Mouse (Mus musculus): ENCODE data around the gene Mgmt. TPM values are rescaled to one million over a fixed set of nuclear protein-coding genes. Genes with fewer than 3 reads are reported as not detected.

Mgmt gene
- polyA plus RNA-seq, 2 experiments = 1.3 to 3.4 TPM

DNA sequence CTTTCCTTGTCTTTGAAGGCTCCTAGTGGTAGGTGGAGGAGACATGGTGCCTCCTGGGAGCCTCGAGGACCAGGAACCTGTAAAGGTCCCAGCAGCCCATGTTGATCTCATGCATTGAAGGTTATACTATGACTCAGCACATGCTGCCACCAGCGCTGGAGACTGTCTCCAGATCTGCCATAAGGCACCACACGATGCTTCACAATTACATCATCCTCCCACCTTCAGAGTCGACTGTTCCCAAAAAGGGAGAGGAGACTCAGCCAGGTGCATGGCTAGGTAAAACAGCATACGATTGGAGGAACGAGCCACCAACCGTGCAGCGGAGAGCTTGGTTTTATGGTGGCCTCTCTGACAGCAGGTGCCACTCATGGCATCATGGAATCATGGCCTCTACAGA is 234.3 kb downstream of the Mgmt start:
- DNase-seq (ENCODE audit: low read depth in 3 of 3, low spot score in 3 of 3) (no peak), ATAC-seq (ENCODE audit: insufficient read depth) (no peak)
- H3K36me3 ChIP-seq (replicated peaks; ENCODE audit: control insufficient read depth, insufficient read depth, low read depth) = no peaks in the 10 kb centered on the region
- no peak overlapping the region for H3K9ac ChIP-seq (replicated peaks)
- TF ChIP-seq EP300 (IDR thresholded peaks at IDR 0.05; ENCODE audit: low read depth) = no peak
- no peaks in the 10 kb centered on the region for H3K4me1 ChIP-seq (replicated peaks; ENCODE audit: control insufficient read depth in 2 of 2, insufficient read depth in 2 of 2, low read length in 1 of 2)
- WGBS (ENCODE audit: insufficient replicate concordance) = 62% methylated on average over 8 of the region's 8 CpGs
- no peaks in the 10 kb centered on the region for H3K27me3 ChIP-seq (ENCODE audit: control insufficient read depth, insufficient read depth, low read length)
- no peak overlapping the region for H3K27ac ChIP-seq
- no peak overlapping the region for H3K4me2 ChIP-seq (ENCODE audit: low read depth)
- H3K4me3 ChIP-seq (ENCODE audit: insufficient read depth in 1 of 2, low read depth in 2 of 2, low read length in 2 of 2) = no peak overlapping the region
- no peaks in the 10 kb centered on the region for H3K9me3 ChIP-seq (ENCODE audit: control insufficient read depth, low read length)

GRCm38 (mm10) chr7:137130211-137130610 is 235.8 kb downstream of the Mgmt start:
- Histone ChIP-seq H3K4me1 (replicated peaks; ENCODE audit: control insufficient read depth in 2 of 2, insufficient read depth in 2 of 2, low read length in 1 of 2) (no peaks in the 10 kb centered on the region), H3K27me3 (ENCODE audit: control insufficient read depth, insufficient read depth, low read length) (no peaks in the 10 kb centered on the region), H3K27ac (no peak overlapping the region), H3K9me3 (ENCODE audit: control insufficient read depth, low read length) (no peaks in the 10 kb centered on the region), H3K36me3 (replicated peaks; ENCODE audit: control insufficient read depth, insufficient read depth, low read depth) (no peaks in the 10 kb centered on the region), H3K4me3 (ENCODE audit: insufficient read depth in 1 of 2, low read depth in 2 of 2, low read length in 2 of 2) (no peak overlapping the region), H3K4me2 (ENCODE audit: low read depth) (no peak overlapping the region), H3K9ac (replicated peaks) (no peak overlapping the region)
- no peak for DNase-seq (ENCODE audit: low read depth in 3 of 3, low spot score in 3 of 3)
- no peak for ATAC-seq (ENCODE audit: insufficient read depth)
- no peak for TF ChIP-seq EP300 (IDR thresholded peaks at IDR 0.05; ENCODE audit: low read depth)
- TF ChIP-seq CTCF (IDR thresholded peaks at IDR 0.05; ENCODE audit: low read depth) = no peak
- 68% methylated on average over 10 of the region's 10 CpGs for WGBS (ENCODE audit: insufficient replicate concordance)

GRCm38 (mm10) chr7:137131957-137132356 is 237.5 kb downstream of the Mgmt start:
- Histone ChIP-seq H3K36me3 (replicated peaks; ENCODE audit: control insufficient read depth, insufficient read depth, low read depth) (no peaks in the 10 kb centered on the region), H3K4me3 (ENCODE audit: insufficient read depth in 1 of 2, low read depth in 2 of 2, low read length in 2 of 2) (no peak overlapping the region), H3K9me3 (ENCODE audit: control insufficient read depth, low read length) (no peaks in the 10 kb centered on the region), H3K4me1 (replicated peaks; ENCODE audit: control insufficient read depth in 2 of 2, insufficient read depth in 2 of 2, low read length in 1 of 2) (no peaks in the 10 kb centered on the region), H3K27me3 (ENCODE audit: control insufficient read depth, insufficient read depth, low read length) (no peaks in the 10 kb centered on the region), H3K4me2 (ENCODE audit: low read depth) (no peak overlapping the region), H3K9ac (replicated peaks) (no peak overlapping the region), H3K27ac (no peak overlapping the region)
- WGBS (ENCODE audit: insufficient replicate concordance) = 49% methylated on average over 5 of the region's 5 CpGs
- no peak for DNase-seq (ENCODE audit: low read depth in 3 of 3, low spot score in 3 of 3)
- TF ChIP-seq EP300 (IDR thresholded peaks at IDR 0.05; ENCODE audit: low read depth) (no peak), CTCF (IDR thresholded peaks at IDR 0.05; ENCODE audit: low read depth) (no peak)
- no peak for ATAC-seq (ENCODE audit: insufficient read depth)

DNA sequence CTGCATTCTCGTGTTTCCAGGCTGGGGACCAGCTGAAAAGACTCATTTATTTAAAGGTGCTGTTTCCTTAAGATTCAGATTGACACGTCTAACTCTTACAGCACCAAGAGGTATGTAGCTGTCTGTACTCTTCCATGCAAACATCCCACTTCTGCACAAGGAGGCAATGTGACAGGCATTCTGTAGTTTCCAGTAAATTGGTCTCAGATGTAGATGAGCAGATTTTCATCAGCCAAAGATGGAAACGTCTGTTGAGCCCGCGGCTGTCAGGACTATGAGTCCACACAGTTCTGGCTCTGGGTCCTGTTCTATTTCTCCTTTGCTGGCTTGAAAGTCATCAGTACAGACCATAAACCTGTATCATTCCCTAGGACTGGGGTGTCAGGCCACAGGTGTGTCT is 243.7 kb downstream of the Mgmt start:
- TF ChIP-seq CTCF (IDR thresholded peaks at IDR 0.05; ENCODE audit: low read depth) (no peak), EP300 (IDR thresholded peaks at IDR 0.05; ENCODE audit: low read depth) (no peak)
- no peak overlapping the region for H3K9ac ChIP-seq (replicated peaks)
- ATAC-seq (ENCODE audit: insufficient read depth) = no peak
- H3K4me3 ChIP-seq (ENCODE audit: insufficient read depth in 1 of 2, low read depth in 2 of 2, low read length in 2 of 2) = no peak overlapping the region
- H3K4me2 ChIP-seq (ENCODE audit: low read depth) = no peak overlapping the region
- H3K36me3 ChIP-seq (replicated peaks; ENCODE audit: control insufficient read depth, insufficient read depth, low read depth) = no peaks in the 10 kb centered on the region
- no peak overlapping the region for H3K27ac ChIP-seq
- no peak for DNase-seq (ENCODE audit: low read depth in 3 of 3, low spot score in 3 of 3)
- no peaks in the 10 kb centered on the region for H3K9me3 ChIP-seq (ENCODE audit: control insufficient read depth, low read length)
- WGBS (ENCODE audit: insufficient replicate concordance) = 63% methylated on average over 5 of the region's 5 CpGs
- no peaks in the 10 kb centered on the region for H3K4me1 ChIP-seq (replicated peaks; ENCODE audit: control insufficient read depth in 2 of 2, insufficient read depth in 2 of 2, low read length in 1 of 2)
- no peaks in the 10 kb centered on the region for H3K27me3 ChIP-seq (ENCODE audit: control insufficient read depth, insufficient read depth, low read length)

DNA sequence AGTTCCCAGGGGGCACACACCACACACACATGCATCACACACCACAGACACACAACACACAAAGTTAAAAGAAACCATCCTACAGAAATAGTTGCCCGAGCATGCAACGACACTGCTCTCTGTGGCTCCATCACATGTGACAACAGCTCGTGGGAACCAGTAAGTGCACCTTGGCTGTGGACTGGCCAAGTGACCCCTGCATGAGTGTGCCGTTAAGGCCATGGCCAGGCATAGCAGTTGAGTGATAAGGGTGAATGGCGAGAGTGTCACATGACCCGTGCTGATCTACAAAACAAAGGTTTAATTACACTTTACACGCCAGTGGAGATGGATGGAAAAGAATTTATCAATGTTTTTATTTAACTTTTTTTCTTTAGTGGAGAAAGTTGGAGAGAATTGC is 245.9 kb downstream of the Mgmt start:
- DNase-seq (ENCODE audit: low read depth in 3 of 3, low spot score in 3 of 3) = no peak
- Histone ChIP-seq H3K36me3 (replicated peaks; ENCODE audit: control insufficient read depth, insufficient read depth, low read depth) (no peaks in the 10 kb centered on the region), H3K27me3 (ENCODE audit: control insufficient read depth, insufficient read depth, low read length) (no peaks in the 10 kb centered on the region), H3K27ac (no peak overlapping the region), H3K4me3 (ENCODE audit: insufficient read depth in 1 of 2, low read depth in 2 of 2, low read length in 2 of 2) (no peak overlapping the region), H3K4me1 (replicated peaks; ENCODE audit: control insufficient read depth in 2 of 2, insufficient read depth in 2 of 2, low read length in 1 of 2) (no peaks in the 10 kb centered on the region), H3K4me2 (ENCODE audit: low read depth) (no peak overlapping the region), H3K9me3 (ENCODE audit: control insufficient read depth, low read length) (no peaks in the 10 kb centered on the region), H3K9ac (replicated peaks) (no peak overlapping the region)
- no peak for TF ChIP-seq CTCF (IDR thresholded peaks at IDR 0.05; ENCODE audit: low read depth)
- no peak for TF ChIP-seq EP300 (IDR thresholded peaks at IDR 0.05; ENCODE audit: low read depth)
- 51% methylated on average over 7 of the region's 7 CpGs for WGBS (ENCODE audit: insufficient replicate concordance)
- ATAC-seq (ENCODE audit: insufficient read depth) = no peak
